Mouse (Mus musculus) CH12.LX (cell line): ENCODE data around the gene Paqr6. TPM values are rescaled to one million over a fixed set of nuclear protein-coding genes. Genes with fewer than 3 reads are reported as not detected.
A peak's percentile ranks its signal among the peaks of the same experiment; 100 is the strongest.

Source experiments
- DNase-seq: peaks from one replicate; pipeline ENCODE4 v3.0.0-alpha.2; 2013; ENCODE audit errors: extremely low read depth
- H3K27ac ChIP-seq: 2 replicates; pipeline ENCODE4 v1.5.1; 2012; ENCODE audit warnings: low read depth, mild to moderate bottlenecking, control low read depth, moderate library complexity; ENCODE audit not compliant: insufficient read depth
- H3K27me3 ChIP-seq: replicated peaks from 2 replicates; pipeline ENCODE3; 2012; ENCODE audit warnings: inconsistent platforms
- H3K36me3 ChIP-seq, 2 experiments: replicated peaks in 1 of 2; 2 replicates each; pipeline versions ENCODE3 to v1.6.1; 2012; ENCODE audit warnings: inconsistent platforms in 1 of 2, low read length in 1 of 2, mild to moderate bottlenecking in 1 of 2, mixed read lengths in 1 of 2, moderate library complexity in 1 of 2; ENCODE audit not compliant: control insufficient read depth in 1 of 2, insufficient read depth in 1 of 2
- H3K4me1 ChIP-seq, 2 experiments: 2 replicates each; pipeline ENCODE4 v1.6.1; 2012; ENCODE audit warnings: inconsistent platforms in 1 of 2, moderate library complexity in 1 of 2; ENCODE audit not compliant: insufficient read depth in 2 of 2, control insufficient read depth in 1 of 2
- H3K4me2 ChIP-seq: 2 replicates; pipeline ENCODE4 v1.6.1; 2012; ENCODE audit warnings: low read depth, mild to moderate bottlenecking, control low read depth; ENCODE audit not compliant: poor library complexity, insufficient read depth, severe bottlenecking
- H3K4me3 ChIP-seq, 3 experiments: fragments of 150-350 bp in 1 of 3; sonication (generic) in 1 of 3; replicated peaks in 1 of 3; 2 replicates each; pipeline versions ENCODE3 to v1.5.1; 2011 to 2012; ENCODE audit warnings: low read depth in 2 of 3, low read length in 2 of 3, mild to moderate bottlenecking in 2 of 3, moderate library complexity in 2 of 3, control low read depth in 1 of 3, improper control_type of control experiment in 1 of 3, inconsistent platforms in 1 of 3, mixed read lengths in 1 of 3; ENCODE audit not compliant: poor library complexity in 1 of 3
- H3K79me2 ChIP-seq: replicated peaks from 2 replicates; pipeline ENCODE4 v1.6.1; 2012; ENCODE audit warnings: mild to moderate bottlenecking, moderate library complexity; ENCODE audit not compliant: control insufficient read depth, poor library complexity, insufficient read depth, severe bottlenecking; ENCODE audit errors: extremely low read depth
- H3K9ac ChIP-seq: 2 replicates; pipeline ENCODE4 v1.6.1; 2012; ENCODE audit warnings: low read depth, mild to moderate bottlenecking, control low read depth, moderate library complexity; ENCODE audit not compliant: insufficient read depth
- H3K9me3 ChIP-seq: replicated peaks from 2 replicates; pipeline ENCODE3; 2012; ENCODE audit warnings: low read length, inconsistent platforms, mixed read lengths
- BHLHE40 ChIP-seq: IDR thresholded peaks from 2 replicates; pipeline ENCODE4 v1.6.1; 2011; ENCODE audit warnings: mild to moderate bottlenecking, low read depth, low read length, improper control_type of control experiment
- CTCF ChIP-seq, 2 experiments: IDR thresholded peaks in 1 of 2; conservative IDR thresholded peaks in 1 of 2; 2 replicates each; pipeline ENCODE4 v1.5.1; 2011 to 2012; ENCODE audit warnings: low read depth in 2 of 2, low read length in 2 of 2, improper control_type of control experiment in 1 of 2, inconsistent platforms in 1 of 2, mild to moderate bottlenecking in 1 of 2, moderate library complexity in 1 of 2
- ELF1 ChIP-seq: IDR thresholded peaks from 2 replicates; pipeline ENCODE4 v1.6.1; 2014; ENCODE audit warnings: low read depth, mild to moderate bottlenecking, inconsistent platforms, low read length, improper control_type of control experiment
- EP300 ChIP-seq: IDR thresholded peaks from 2 replicates; pipeline ENCODE4 v1.6.1; 2011; ENCODE audit warnings: low read length, improper control_type of control experiment
- ETS1 ChIP-seq: conservative IDR thresholded peaks from 2 replicates; pipeline ENCODE4 v1.6.1; 2012; ENCODE audit warnings: low read depth, mild to moderate bottlenecking, inconsistent platforms, low read length, improper control_type of control experiment, moderate library complexity
- HCFC1 ChIP-seq: IDR thresholded peaks from 2 replicates; pipeline ENCODE4 v1.6.1; 2012; ENCODE audit warnings: low read depth, mild to moderate bottlenecking, inconsistent platforms, low read length, improper control_type of control experiment
- IRF4 ChIP-seq: IDR thresholded peaks from 2 replicates; pipeline ENCODE4 v1.6.1; 2014; ENCODE audit warnings: low read depth, mild to moderate bottlenecking, inconsistent platforms, low read length, improper control_type of control experiment
- JUND ChIP-seq: conservative IDR thresholded peaks from 2 replicates; pipeline ENCODE4 v1.6.1; 2011; ENCODE audit warnings: low read depth, low read length, improper control_type of control experiment
- MAFK ChIP-seq: IDR thresholded peaks from 2 replicates; pipeline ENCODE4 v1.6.1; 2011; ENCODE audit warnings: low read length, improper control_type of control experiment; ENCODE audit not compliant: insufficient replicate concordance
- MAX ChIP-seq: IDR thresholded peaks from 2 replicates; pipeline ENCODE4 v1.6.1; 2011; ENCODE audit warnings: low read length, improper control_type of control experiment
- MAZ ChIP-seq: IDR thresholded peaks from 2 replicates; pipeline ENCODE4 v1.6.1; 2012; ENCODE audit warnings: low read depth, mild to moderate bottlenecking, inconsistent platforms, low read length, improper control_type of control experiment, moderate library complexity
- MXI1 ChIP-seq: IDR thresholded peaks from 2 replicates; pipeline ENCODE4 v1.6.1; 2011; ENCODE audit warnings: mild to moderate bottlenecking, low read depth, low read length, improper control_type of control experiment
- MYC ChIP-seq: IDR thresholded peaks from 2 replicates; pipeline ENCODE4 v1.6.1; 2011; ENCODE audit warnings: low read depth, mild to moderate bottlenecking, improper control_type of control experiment, low read length
- NELFE ChIP-seq: IDR thresholded peaks from 2 replicates; pipeline ENCODE4 v1.6.1; 2011; ENCODE audit warnings: low read depth, low read length, improper control_type of control experiment
- NRF1 ChIP-seq: IDR thresholded peaks from 2 replicates; pipeline ENCODE4 v1.6.1; 2014; ENCODE audit warnings: low read depth, mild to moderate bottlenecking, inconsistent platforms, low read length, improper control_type of control experiment, moderate library complexity
- PAX5 ChIP-seq: IDR thresholded peaks from 2 replicates; pipeline ENCODE4 v1.6.1; 2012; ENCODE audit warnings: low read length, inconsistent platforms, mixed read lengths
- POLR2A ChIP-seq: IDR thresholded peaks from 2 replicates; pipeline ENCODE4 v1.6.1; 2011; ENCODE audit warnings: low read depth, mild to moderate bottlenecking, improper control_type of control experiment, low read length
- RAD21 ChIP-seq: IDR thresholded peaks from 2 replicates; pipeline ENCODE4 v1.6.1; 2011; ENCODE audit warnings: low read depth, mild to moderate bottlenecking, low read length, improper control_type of control experiment, moderate library complexity
- RCOR1 ChIP-seq: conservative IDR thresholded peaks from 2 replicates; pipeline ENCODE4 v1.6.1; 2012; ENCODE audit warnings: low read depth, mild to moderate bottlenecking, inconsistent platforms, low read length, improper control_type of control experiment
- SMC3 ChIP-seq: IDR thresholded peaks from 2 replicates; pipeline ENCODE4 v1.6.1; 2011; ENCODE audit warnings: low read depth, low read length, improper control_type of control experiment
- TCF12 ChIP-seq: IDR thresholded peaks from 2 replicates; pipeline ENCODE4 v1.6.1; 2014; ENCODE audit warnings: low read depth, mild to moderate bottlenecking, inconsistent platforms, low read length, improper control_type of control experiment
- UBTF ChIP-seq: IDR thresholded peaks from 2 replicates; pipeline ENCODE4 v1.6.1; 2012; ENCODE audit warnings: low read depth, mild to moderate bottlenecking, inconsistent platforms, low read length, improper control_type of control experiment, moderate library complexity
- USF1 ChIP-seq: IDR thresholded peaks from 2 replicates; pipeline ENCODE4 v1.6.1; 2014; ENCODE audit warnings: low read depth, mild to moderate bottlenecking, inconsistent platforms, low read length, improper control_type of control experiment
- dilution Hi-C: fragments of 300-500 bp; cut with MboI; formaldehyde crosslinking; loops from 2 replicates; pipeline ENCODE4 v1.14.3; 2020; ENCODE audit warnings: low sequenced_read_pairs; ENCODE audit not compliant: extremely low pct_unique_long_range_greater_than_20kb, extremely low pct_ligation_motif_present
- in situ Hi-C: fragments of 300-500 bp; cut with MboI; formaldehyde crosslinking; loops from 3 replicates; pipeline ENCODE4 v1.14.3; 2019; ENCODE audit warnings: low sequenced_read_pairs, low pct_ligation_motif_present, low pct_unique_long_range_greater_than_20kb, mixed read lengths
- polyA plus RNA-seq: library from polyadenylated mRNA; unstranded; fragments of >175 nt; gene quantifications from 2 replicates; pipeline ENCODE4 v1.2.1, GENCODE M21; 2012; ENCODE audit warnings: low read depth; ENCODE audit not compliant: insufficient read length
- total RNA-seq, 2 experiments: library from RNA; depleted of rRNA; stranded (reverse); fragments of 300-350 nt in 1 of 2; fragments of >200 nt in 1 of 2; gene quantifications; 2 replicates each; pipeline ENCODE4 v1.2.3; 2012 to 2014

The Paqr6 gene
- total and polyA plus RNA-seq, 3 experiments = 0.13 to 0.21 TPM; not detected in 1

DNA sequence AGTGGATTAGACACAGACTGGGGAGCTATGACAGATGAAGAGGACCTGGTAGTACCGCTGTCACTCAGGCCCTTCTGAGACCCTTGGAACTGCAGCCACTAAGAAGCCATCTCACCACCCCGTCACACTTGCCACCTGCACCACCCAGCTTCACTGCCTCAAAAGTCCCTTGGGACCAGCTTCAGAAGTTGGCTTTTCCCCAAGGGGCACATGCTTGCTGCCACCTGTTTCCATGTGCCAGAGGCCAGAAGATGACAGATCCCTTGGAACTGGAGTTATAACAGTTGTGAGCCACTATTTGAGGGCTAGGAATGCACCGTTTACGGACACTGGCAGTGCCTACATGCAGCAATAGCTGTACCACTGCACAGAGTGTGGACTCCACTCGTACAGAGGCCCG lies 30.9 kb downstream of the Paqr6 start:
- Histone ChIP-seq H3K36me3 (peaks cover 23 to 88% of the 10 kb centered on the region in 2 experiments), H3K4me3 (peak overlapping the region in 2 of 3 experiments; percentile 4 to 38)
- dilution Hi-C loops = no loop called here

DNA sequence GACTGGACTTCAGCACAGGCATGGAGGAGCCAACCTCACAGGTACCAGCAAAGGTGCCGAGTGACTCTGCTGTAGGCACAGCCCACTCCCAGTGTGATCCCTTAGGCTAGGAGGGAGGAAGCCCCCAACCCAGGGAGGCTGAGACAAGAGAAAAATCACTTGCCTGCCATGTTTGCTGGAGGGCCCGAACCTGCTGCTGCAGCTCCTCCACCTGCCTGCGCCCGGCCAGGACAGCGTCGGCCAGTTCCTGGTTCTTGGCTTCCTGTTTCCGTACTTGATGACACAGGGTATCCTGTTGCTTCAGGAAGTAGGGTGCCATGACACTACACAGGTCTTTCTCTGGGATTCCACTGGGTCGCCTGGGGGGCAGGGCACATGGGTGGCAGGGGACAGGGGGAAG lies 31.4 kb downstream of the Paqr6 start:
- peaks cover 13 to 40% of the 10 kb centered on the region in 2 experiments for H3K4me1 ChIP-seq
- TF ChIP-seq NRF1 = no peak
- TF ChIP-seq ELF1 = peak; percentile 59
- no peak for TF ChIP-seq IRF4
- no peak for TF ChIP-seq MXI1
- no peak for TF ChIP-seq UBTF
- no peak for TF ChIP-seq EP300
- TF ChIP-seq ETS1 = no peak
- no peak for TF ChIP-seq MAZ
- TF ChIP-seq, all 38 proteins: peak for 1
- no peaks in the 10 kb centered on the region for H3K27me3 ChIP-seq
- H3K79me2 ChIP-seq = no peaks in the 10 kb centered on the region
- dilution Hi-C loops (no loop called here), in situ Hi-C loops (no loop called here)
- peak overlapping the region in 2 of 3 experiments; percentile 4 to 38 for H3K4me3 ChIP-seq
- peaks cover 23 to 85% of the 10 kb centered on the region in 2 experiments for H3K36me3 ChIP-seq
- H3K27ac ChIP-seq = no peak overlapping the region
- H3K9me3 ChIP-seq = peaks cover 2% of the 10 kb centered on the region
- no peak overlapping the region for H3K4me2 ChIP-seq
- peak; percentile 27 for DNase-seq
- no peak overlapping the region for H3K9ac ChIP-seq

More for the DNA sequence above, 30.9 kb downstream of the Paqr6 start:
- peak; percentile 65 for DNase-seq
- no peaks in the 10 kb centered on the region for H3K27me3 ChIP-seq
- H3K4me1 ChIP-seq = peaks cover 13 to 40% of the 10 kb centered on the region in 2 experiments
- no peak overlapping the region for H3K27ac ChIP-seq
- in situ Hi-C loops = no loop called here
- no peak overlapping the region for H3K9ac ChIP-seq
- no peak overlapping the region for H3K4me2 ChIP-seq
- TF ChIP-seq BHLHE40 (no peak; the same call in 1 of the 2 replicates), TCF12 (0 out of 2 replicates have a peak, but pooled peaks have one; percentile 36), MYC (0 out of 2 replicates have a peak, but pooled peaks have one; percentile 19)
- peaks cover 5% of the 10 kb centered on the region for H3K9me3 ChIP-seq
- H3K79me2 ChIP-seq = no peaks in the 10 kb centered on the region

DNA sequence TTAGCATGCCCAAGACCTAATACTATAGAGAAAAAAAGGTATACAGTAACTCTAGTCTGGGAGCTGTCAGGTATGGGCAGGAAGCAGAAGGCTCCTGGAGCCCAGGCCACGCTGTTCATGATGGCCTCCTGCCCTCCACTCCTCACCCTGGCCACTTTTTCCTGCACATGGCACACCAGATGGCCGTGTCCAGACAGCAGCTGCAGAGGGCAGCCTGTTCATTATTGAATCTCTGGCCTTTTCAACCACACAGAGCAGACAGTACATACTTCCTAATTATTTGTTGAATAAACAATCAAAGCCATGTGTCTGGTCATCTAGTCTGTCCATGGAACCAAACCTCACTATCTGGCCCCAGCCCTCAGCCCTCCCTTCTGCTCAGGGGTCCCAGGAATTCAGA lies 34.3 kb downstream of the Paqr6 start:
- Histone ChIP-seq H3K9me3 (peaks cover 2% of the 10 kb centered on the region), H3K27ac (no peak overlapping the region), H3K27me3 (no peaks in the 10 kb centered on the region), H3K9ac (no peak overlapping the region), H3K4me3 (no peak overlapping the region), H3K36me3 (peaks cover 30 to 88% of the 10 kb centered on the region in 2 experiments), H3K4me2 (no peak overlapping the region), H3K79me2 (peaks cover 3% of the 10 kb centered on the region; the same call in 1 of the 2 replicates), H3K4me1 (peaks cover 13 to 47% of the 10 kb centered on the region in 2 experiments)
- dilution Hi-C loops = no loop called here
- TF ChIP-seq PAX5 (no peak), ELF1 (no peak), BHLHE40 (no peak), JUND (no peak), HCFC1 (no peak), TCF12 (no peak), IRF4 (no peak), UBTF (no peak), SMC3 (no peak), NELFE (no peak), CTCF (conservative IDR thresholded peaks at IDR 0.05 in 1 of 2, IDR thresholded peaks at IDR 0.05 in 1 of 2; ENCODE audit: low read depth in 2 of 2, low read length in 2 of 2) (no peak), MAFK (no peak), RAD21 (no peak), USF1 (no peak), MAZ (no peak), POLR2A (no peak), MAX (no peak), RCOR1 (no peak), MYC (no peak)
- no peak for DNase-seq
- in situ Hi-C loops = no loop called here
